10 mouse cellular contexts compared by ENCODE assay signal in the genomic region with DNA sequence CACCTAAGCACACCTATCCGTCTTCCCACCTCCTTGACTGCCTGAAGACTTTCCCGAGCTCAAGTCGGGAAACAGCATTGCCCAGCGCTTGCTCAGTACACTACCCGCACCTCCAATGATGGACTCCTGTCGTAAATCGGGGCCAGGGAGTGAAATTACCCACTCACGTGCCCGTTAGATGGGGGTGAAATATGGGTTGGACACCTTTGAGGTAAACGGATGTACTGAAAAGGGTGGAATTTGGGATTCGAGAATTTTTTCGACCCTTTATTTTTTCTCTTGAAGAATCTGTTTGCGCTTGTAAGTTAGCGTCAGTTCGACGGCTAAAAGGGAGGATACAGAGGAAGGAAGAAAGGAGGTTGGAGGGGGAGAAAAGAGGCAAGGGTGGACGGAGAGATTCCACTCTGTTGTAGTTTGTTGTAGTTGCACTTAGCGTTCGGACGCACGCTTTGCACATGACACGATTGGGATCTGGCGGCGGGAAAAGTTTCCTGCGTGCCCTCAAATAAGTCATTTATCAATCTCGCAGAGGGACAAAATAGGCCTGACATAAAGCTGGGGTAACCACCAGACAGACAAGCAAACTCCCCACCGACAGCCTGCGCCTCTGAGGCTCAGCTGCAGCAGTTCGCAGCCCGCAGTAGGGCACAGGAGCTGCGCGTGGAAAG. TPM values are rescaled to one million over a fixed set of nuclear protein-coding genes. Genes with fewer than 3 reads are reported as not detected.
A peak's percentile ranks its signal among the peaks of the same experiment; 100 is the strongest.
DNase-seq lines count a peak whose midpoint lies in the region; ATAC-seq and TF ChIP-seq lines count a peak whose summit lies in the region.
"Had no signal": no experiment of that assay in that cellular context is flagged by ENCODE, and none has a peak within 500 bp of the region (broad histone marks: within the 10 kb centered on the region; RNA-seq: fewer than 3 reads in every experiment).

No protein-coding gene starts in this region.

- ATAC-seq in hindbrain, embryonic 11.5 days (ENCODE audit: low FRiP score), result no peak
- no peak for ATAC-seq in liver, embryonic 16.5 days (ENCODE audit: low read depth)

- H3K9ac ChIP-seq in ES-Bruce4 (ENCODE audit: low read depth, poor library complexity, severe bottlenecking), result no peak overlapping the region
- peak overlapping the region; percentile 21; the same call in 1 of the 2 replicates for H3K9ac ChIP-seq in hindbrain, embryonic 11.5 days (ENCODE audit: low read depth, low read length)
- H3K9ac ChIP-seq in liver, embryonic 16.5 days (ENCODE audit: low read depth, low read length), result peak overlapping the region; percentile 58; the same call in 1 of the 2 replicates

- TF ChIP-seq EP300 in ES-Bruce4 (IDR thresholded peaks at IDR 0.05; ENCODE audit: insufficient read depth, low read depth, low read length), result no peak

- H3K27me3 ChIP-seq in ES-Bruce4 (ENCODE audit: control insufficient read depth, insufficient read depth, low read length, poor library complexity, severe bottlenecking), result peaks cover 26% of the 10 kb centered on the region
- peaks cover 23% of the 10 kb centered on the region for H3K27me3 ChIP-seq in hindbrain, embryonic 11.5 days (ENCODE audit: control insufficient read depth, insufficient read depth, low read length)
- peaks cover 82% of the 10 kb centered on the region for H3K27me3 ChIP-seq in liver, embryonic 16.5 days (ENCODE audit: control insufficient read depth, insufficient read depth, low read depth, low read length)

- H3K9me3 ChIP-seq in ES-Bruce4 (replicated peaks; ENCODE audit: control insufficient read depth, insufficient read depth, low read length, poor library complexity, severe bottlenecking), result no peaks in the 10 kb centered on the region
- H3K9me3 ChIP-seq in hindbrain, embryonic 11.5 days (ENCODE audit: control insufficient read depth, low read length), result no peaks in the 10 kb centered on the region
- H3K9me3 ChIP-seq in liver, embryonic 16.5 days (replicated peaks; ENCODE audit: control insufficient read depth, low read length), result no peaks in the 10 kb centered on the region

- no peak for TF ChIP-seq CTCF in ES-Bruce4 (IDR thresholded peaks at IDR 0.05; ENCODE audit: low read depth, low read length)

- no peaks in the 10 kb centered on the region for H3K36me3 ChIP-seq in ES-Bruce4 (ENCODE audit: control insufficient read depth, insufficient read depth, low read length, poor library complexity, severe bottlenecking)
- H3K36me3 ChIP-seq in hindbrain, embryonic 11.5 days (ENCODE audit: control insufficient read depth, insufficient read depth, low read length), result no peaks in the 10 kb centered on the region
- H3K36me3 ChIP-seq in liver, embryonic 16.5 days (ENCODE audit: control insufficient read depth, insufficient read depth), result no peaks in the 10 kb centered on the region

- H3K4me3 ChIP-seq in ES-Bruce4 (ENCODE audit: low read depth, low read length), result peak overlapping the region; percentile 23; the same call in 1 of the 2 replicates
- H3K4me3 ChIP-seq in hindbrain, embryonic 11.5 days (ENCODE audit: low read depth, low read length), result peak overlapping the region; percentile 19
- H3K4me3 ChIP-seq in liver, embryonic 16.5 days (ENCODE audit: low read depth, low read length), result peak overlapping the region; percentile 43

- intact Hi-C loops in left cerebral cortex, postnatal 10 days (cut with DNase I), result no loop called here

- no peak overlapping the region for H3K27ac ChIP-seq in ES-Bruce4 (ENCODE audit: insufficient read depth, low read length)
- no peak overlapping the region for H3K27ac ChIP-seq in hindbrain, embryonic 11.5 days (ENCODE audit: low read depth, low read length)
- peak overlapping the region; percentile 69 for H3K27ac ChIP-seq in liver, embryonic 16.5 days (ENCODE audit: low read length)

- peak; percentile 46 for DNase-seq in cerebellum, adult 11-12 months
- DNase-seq in cerebellum, postnatal 36 days, result no peak
- DNase-seq in hindbrain, embryonic 11.5 days (ENCODE audit: low spot score), result peak; percentile 63
- DNase-seq in left cerebral cortex, postnatal 10 days (ENCODE audit: extremely low spot score in 1 of 2, low spot score in 2 of 2), result no peak
- DNase-seq in spleen, postnatal 36 days (ENCODE audit: low spot score in 2 of 2), result no peak
- no peak for DNase-seq in layer of hippocampus, postnatal 36 days
- DNase-seq: adrenal gland, postnatal 25 days; spleen, adult 18-20 months had no signal

- WGBS in hindbrain, embryonic 11.5 days, result 2% methylated on average over 32 of the region's 32 CpGs
- 2% methylated on average over 32 of the region's 32 CpGs for WGBS in liver, embryonic 16.5 days (ENCODE audit: insufficient replicate concordance)

- no peaks in the 10 kb centered on the region for H3K4me1 ChIP-seq in ES-Bruce4 (ENCODE audit: control insufficient read depth, insufficient read depth, low read length)
- H3K4me1 ChIP-seq in hindbrain, embryonic 11.5 days (replicated peaks; ENCODE audit: control insufficient read depth, insufficient read depth, low read length), result peaks cover 10% of the 10 kb centered on the region
- H3K4me1 ChIP-seq in liver, embryonic 16.5 days (ENCODE audit: control insufficient read depth, low read depth, low read length), result no peaks in the 10 kb centered on the region; the same call in 1 of the 2 replicates

- H3K4me2 ChIP-seq in hindbrain, embryonic 11.5 days (replicated peaks; ENCODE audit: low read depth, low read length), result peak overlapping the region; percentile 31
- H3K4me2 ChIP-seq in liver, embryonic 16.5 days (ENCODE audit: low read depth, low read length), result peak overlapping the region; percentile 53

- TF ChIP-seq POLR2A in ES-Bruce4 (IDR thresholded peaks at IDR 0.05; ENCODE audit: insufficient read depth, low read length), result no peak

RNA-seq across cellular contexts. Expression of a gene that starts 1.9 kb away (rescaled TPM):
- polyA plus RNA-seq in ES-Bruce4 (2011; ENCODE audit: insufficient read depth, insufficient read length, low read depth, missing spikeins), result 1.7 and 1.8 TPM in 2 replicates
- 8.5 and 9.0 TPM in 2 replicates for polyA plus RNA-seq in hindbrain, embryonic 11.5 days (2014; fragmentation: Nextera tagmentation; extraction: Ambion mirVana)
- 6.8 and 7.6 TPM in 2 replicates for polyA plus RNA-seq in liver, embryonic 16.5 days (2015; fragmentation: Nextera tagmentation; extraction: Ambion mirVana)
- 1 to 10 TPM; 7.9 to 8.3 TPM for total RNA-seq in left cerebral cortex, postnatal 10 days (2021)
- 100 to 1,000 TPM in 1 of 2 experiments, 10 to 100 TPM in 1; 94.4 to 114 TPM for total RNA-seq in layer of hippocampus, postnatal 36 days (2021)

Comparison
In these comparisons a context has a peak if more than half of its experiments do, and no peak if none do; other contexts are left out.
1. DNase-seq: peak in cerebellum, adult 11-12 months (single experiment) and hindbrain, embryonic 11.5 days (single experiment); none in cerebellum, postnatal 36 days (0 of 2), left cerebral cortex, postnatal 10 days (0 of 2), spleen, postnatal 36 days (0 of 2) and layer of hippocampus, postnatal 36 days (0 of 2).
2. Peak in every context shown above with its lines, with median percentiles within 50 percentile points of each other: H3K4me3 ChIP-seq.